Mouse (Mus musculus): ENCODE results near the gene Nkg7.
A peak's percentile ranks its signal among the peaks of the same experiment; 100 is the strongest.

Gene Nkg7

DNA sequence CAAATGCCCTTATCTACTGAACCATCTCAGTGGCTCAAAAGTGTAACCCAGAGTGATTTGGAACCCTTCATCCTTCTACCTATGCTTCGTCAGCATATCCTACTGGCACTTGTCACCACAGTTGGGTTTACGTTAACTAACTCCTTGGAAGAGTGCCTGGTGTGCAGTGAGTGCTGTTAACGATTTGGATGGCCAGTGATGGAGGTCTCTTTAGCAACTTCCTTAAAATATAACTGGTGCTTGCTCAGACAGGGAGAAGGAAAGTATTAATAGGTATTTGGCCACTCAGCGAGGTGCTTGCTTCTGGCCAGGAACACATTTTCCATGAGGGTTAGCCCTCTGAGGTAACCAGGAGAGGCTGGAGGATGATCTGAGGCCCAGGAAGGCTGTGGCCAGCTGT lies 10.9 kb downstream of the Nkg7 start:
- no peak for DNase-seq (ENCODE audit: low read depth, low spot score)

DNA sequence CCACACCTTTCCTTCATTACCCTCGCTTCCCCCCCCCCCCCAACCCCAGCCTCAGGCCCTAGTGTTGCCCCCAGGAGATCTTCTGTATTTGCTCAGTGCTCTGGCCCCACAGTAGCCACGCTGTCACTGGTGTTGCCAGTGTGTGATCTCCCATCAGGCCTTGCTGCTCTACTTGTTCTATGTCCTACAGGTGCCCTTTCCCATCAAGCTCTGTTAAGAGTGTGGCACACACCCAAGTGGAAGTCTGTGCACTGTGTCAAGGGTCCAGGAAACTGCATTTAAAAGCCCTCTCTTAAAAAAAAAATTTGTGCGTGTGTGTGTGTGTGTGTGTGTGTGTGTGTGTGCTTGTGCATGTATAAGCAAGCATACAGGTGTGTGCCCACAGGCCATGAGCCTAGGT lies 11.4 kb downstream of the Nkg7 start:
- DNase-seq (ENCODE audit: low read depth, low spot score), result no peak

DNA sequence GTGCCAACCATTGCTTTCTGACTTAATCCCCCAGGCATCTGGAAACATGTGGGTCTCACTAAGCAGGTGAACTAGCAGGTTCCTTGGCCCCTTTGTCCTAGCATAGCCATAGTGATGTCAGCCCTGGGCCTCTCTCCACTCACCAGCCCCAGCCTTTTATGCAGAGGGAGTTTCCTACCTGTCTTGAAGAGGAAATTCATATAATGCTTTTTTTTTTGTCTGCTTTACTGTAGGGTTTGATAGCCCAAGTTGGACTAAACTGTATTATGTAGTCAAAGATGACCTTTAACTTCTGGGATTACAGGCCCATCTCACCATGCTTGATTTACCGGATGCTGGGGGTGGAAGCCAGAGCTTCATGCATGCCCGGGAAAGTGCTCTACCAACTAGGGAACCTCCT lies 12.9 kb downstream of the Nkg7 start:
- no peak for DNase-seq (ENCODE audit: low read depth, low spot score)

DNA sequence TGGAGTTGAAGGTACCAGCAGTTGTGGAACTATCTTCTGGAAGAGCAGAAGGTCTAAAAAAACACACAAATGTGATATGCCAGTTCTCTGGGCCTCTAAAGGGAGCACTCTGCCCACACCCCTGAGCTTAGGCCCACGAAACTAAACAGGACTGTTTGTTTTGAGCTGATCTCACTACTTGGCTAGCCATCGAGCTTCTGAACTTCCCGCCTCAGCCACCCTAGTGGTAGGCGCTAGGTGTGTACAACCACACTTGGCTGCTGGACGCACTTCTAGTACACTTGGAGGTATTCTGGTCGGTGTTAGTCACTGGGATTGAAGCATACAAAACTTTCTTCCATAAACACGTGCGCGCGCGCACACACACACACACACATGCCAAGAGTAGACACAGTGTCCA lies 14.9 kb downstream of the Nkg7 start:
- no peak for DNase-seq (ENCODE audit: low read depth, low spot score)

DNA sequence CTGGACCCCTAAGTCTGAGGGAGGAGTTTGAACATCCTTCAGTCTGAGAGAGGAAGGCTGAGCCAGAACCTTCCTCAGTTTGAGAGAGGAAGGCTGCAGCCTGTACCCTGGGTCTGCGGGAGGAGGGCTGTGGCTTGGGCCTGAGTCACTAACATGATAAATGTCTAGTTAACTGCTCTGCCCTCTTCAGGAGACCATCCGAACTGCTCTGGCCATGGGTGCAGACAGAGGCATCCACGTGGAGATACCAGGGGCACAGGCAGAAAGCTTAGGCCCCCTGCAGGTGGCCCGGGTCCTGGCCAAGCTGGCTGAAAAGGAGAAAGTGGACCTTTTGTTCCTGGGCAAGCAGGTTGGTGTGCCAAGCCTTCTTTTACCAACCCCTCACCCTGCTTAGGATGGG lies 15.7 kb downstream of the Nkg7 start:
- DNase-seq (ENCODE audit: low read depth, low spot score), result no peak

DNA sequence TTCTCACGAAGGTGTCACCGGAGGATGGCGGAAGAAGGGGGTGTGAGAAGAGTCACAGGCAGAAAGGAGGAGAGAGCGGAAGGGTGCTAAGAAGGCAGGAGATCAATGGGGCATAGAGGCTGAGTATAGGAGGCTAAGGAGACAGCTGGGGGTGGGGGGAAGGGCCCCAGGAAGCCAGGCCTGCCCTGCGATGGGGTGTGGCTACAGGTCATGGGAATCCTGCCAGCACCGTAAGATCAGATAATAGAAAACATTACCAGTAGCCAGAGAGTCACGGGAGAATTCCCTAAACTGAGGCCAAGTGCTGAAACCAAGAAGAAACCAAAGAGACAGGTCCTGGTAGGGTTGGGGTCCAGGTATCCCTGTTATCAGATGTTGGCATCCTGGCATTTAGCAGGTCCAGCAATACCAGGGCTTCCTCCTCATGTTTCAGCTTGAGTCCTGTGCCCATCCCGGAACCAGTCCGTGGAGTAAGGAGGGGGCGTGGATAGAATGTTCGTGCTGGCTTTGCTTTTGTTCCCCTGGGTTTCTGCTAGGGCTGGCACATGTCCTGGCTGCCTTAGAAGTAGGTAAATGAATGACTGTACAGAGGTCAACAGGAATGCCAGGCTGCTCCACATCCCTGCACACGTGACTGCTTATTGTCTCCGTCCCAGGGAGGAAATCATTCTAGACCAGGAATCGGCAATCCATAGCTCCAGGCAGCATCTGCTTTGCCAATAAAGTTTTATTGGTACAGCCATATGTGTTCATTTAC lies 16.9 kb downstream of the Nkg7 start:
- DNase-seq (ENCODE audit: low read depth, low spot score), result no peak

- no peak for DNase-seq (ENCODE audit: low read depth, low spot score)
These were observed 17.5 kb downstream of the Nkg7 start for GRCm38 (mm10) chr7:43454371-43454770.

- no peak for DNase-seq (ENCODE audit: low read depth, low spot score)
These were observed 26.0 kb downstream of the Nkg7 start, which contains the start of gene Vsig10l for GRCm38 (mm10) chr7:43462851-43463250. TSS of gene Vsig10l (plus strand) at chr7:43463151.

DNA sequence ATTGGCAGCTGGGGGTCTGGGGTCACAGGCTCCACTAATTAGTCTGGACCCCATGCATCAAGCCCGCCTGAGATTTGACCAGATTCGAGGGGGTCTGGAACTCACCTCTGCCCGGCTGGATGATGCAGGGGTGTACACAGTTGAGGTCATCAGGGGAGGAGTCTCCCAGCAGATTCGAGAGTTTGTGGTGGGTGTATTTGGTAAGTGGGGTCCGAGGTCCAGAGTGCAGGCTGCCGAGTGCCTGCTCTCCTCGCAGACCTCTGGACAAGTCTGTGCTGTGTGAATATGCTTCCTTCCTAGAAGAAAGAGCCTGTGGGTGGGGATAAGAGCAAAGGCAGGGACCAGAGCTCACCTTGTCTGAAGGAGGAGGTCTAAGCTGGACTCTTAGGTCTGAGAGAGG lies 27.1 kb downstream of the Nkg7 start:
- DNase-seq (ENCODE audit: low read depth, low spot score), result no peak

DNA sequence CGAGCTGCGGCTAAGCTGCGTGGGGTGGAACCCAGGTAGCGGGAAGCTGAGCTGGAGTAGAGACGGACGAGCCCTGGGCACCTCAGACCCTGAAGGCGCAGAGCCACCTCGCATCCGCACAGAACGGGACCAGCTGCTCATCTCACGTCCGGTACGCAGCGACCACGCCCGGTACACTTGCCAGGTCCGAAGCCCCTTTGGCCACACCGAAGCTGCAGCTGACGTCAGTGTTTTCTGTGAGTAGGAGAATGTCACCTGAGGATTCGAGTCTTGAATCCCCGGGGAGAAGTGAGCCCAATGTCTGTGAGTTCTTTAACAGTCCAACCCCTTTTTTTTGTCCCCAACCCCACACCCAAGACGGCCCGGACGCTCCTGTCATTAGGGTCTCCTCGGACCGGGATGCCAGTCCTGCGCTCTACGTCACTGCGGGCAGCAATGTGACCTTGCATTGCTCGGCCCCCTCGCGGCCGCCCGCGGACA lies 28.0 kb downstream of the Nkg7 start:
- no peak for DNase-seq (ENCODE audit: low read depth, low spot score)

DNA sequence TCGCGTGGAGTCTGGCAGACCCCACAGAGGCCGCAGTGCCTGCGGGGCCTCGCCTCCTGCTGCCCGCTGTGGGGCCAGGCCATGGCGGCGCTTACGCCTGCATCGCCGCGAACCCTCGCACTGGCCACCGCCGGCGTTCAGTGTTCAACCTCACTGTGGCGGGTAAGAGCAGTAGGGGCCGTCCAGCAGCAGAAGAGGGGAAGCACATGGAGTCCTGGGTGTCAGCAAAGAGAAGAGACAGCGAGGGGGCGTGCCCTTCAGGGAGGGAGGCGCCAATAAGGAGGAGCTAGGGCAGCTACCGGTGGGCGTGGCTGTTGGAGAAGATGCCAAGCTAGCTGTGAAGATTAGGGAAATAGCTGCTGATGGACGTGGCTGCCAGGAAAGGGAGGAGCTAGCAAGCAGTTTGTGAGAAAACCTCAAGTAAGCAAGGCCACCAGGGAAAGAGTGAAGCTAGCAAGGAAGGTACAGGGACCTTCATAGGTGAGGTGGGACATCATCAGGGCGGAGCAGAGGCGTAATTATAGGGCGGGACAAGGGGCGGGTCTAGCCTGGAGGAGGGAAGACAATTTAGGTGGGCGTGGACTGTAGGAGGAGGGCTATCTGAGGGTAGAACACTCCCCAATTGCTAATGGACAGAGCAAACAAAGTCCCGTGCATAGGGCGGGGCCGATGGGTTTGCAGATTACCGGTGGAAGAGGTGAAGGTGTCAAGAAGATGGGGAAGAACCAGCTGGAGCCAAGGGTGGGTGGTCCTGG lies 28.6 kb downstream of the Nkg7 start:
- DNase-seq (ENCODE audit: low read depth, low spot score), result peak; percentile 81

GRCm38 (mm10) chr7:43466099-43466694 lies 29.3 kb downstream of the Nkg7 start:
- DNase-seq (ENCODE audit: low read depth, low spot score), result peak; percentile 62

GRCm38 (mm10) chr7:43470373-43470772 lies 33.5 kb downstream of the Nkg7 start:
- DNase-seq (ENCODE audit: low read depth, low spot score), result no peak

GRCm38 (mm10) chr7:43475706-43476105 lies 38.8 kb downstream of the Nkg7 start:
- peak; percentile 67 for DNase-seq (ENCODE audit: low read depth, low spot score)

GRCm38 (mm10) chr7:43476376-43476775 lies 39.5 kb downstream of the Nkg7 start:
- no peak for DNase-seq (ENCODE audit: low read depth, low spot score)

- DNase-seq (ENCODE audit: low read depth, low spot score), result no peak
These were observed 44.3 kb downstream of the Nkg7 start for GRCm38 (mm10) chr7:43481191-43481590.

GRCm38 (mm10) chr7:43482090-43482716 lies 45.3 kb downstream of the Nkg7 start:
- no peak for DNase-seq (ENCODE audit: low read depth, low spot score)

- no peak for DNase-seq (ENCODE audit: low read depth, low spot score)
These were observed 46.4 kb downstream of the Nkg7 start for GRCm38 (mm10) chr7:43483236-43483635.
